Mouse (Mus musculus) regulatory T cell (primary cell): ENCODE measurements at regions not wholly inside any gene's neighbourhood (a gene's known extent, or its start where the extent isn't known, plus 50 kb on each side); places are given as distances from the start of the nearest gene placed in this dataset.

Experiments used
- in situ Hi-C: fragments of 300-600 bp; cut with MboI, MseI; formaldehyde crosslinking; loops from one replicate; pipeline ENCODE4 v1.15.1; 2025; ENCODE audit warnings: high pct_unique_total_duplicates

DNA sequence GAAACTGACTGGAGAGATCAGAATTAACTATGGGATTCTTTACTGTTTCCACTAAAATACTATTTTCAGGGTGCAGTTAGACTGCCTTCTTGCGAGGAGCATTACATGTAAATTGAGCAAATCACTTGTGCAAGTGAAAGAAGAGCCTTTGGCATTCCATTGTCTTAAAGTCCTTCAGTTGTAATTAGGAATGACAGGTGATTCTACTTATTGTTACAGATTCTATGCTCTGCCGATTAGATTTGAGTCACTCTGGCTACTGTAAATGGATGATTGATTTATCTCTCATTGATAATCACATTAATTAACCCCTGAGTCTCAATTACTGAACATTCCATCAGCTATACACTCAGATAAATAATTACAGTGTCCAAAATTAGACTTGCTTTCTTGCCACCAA, 2784.9 kb upstream of the Gm12353 start:
- in situ Hi-C loops, result no loop called here

DNA sequence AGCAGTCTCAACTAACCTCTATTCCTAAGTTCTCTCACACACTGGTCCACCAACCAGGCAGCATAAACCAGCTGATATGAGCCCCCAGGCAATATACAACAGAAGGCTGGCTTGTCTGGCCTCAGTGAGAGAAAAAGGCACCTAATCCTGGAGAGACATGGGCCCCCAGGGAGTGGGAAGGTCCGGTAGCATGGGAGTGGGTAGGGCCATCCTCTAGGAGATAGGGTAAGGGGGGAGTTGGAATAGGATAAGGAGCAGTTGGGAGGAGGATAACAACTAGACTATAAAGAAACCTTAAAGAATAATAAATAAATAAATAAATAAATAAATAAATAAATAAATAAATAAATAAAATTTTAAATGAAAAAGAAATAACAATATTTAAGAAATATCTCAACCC, 2773.7 kb upstream of the Gm12353 start:
- in situ Hi-C loops, result no loop called here

DNA sequence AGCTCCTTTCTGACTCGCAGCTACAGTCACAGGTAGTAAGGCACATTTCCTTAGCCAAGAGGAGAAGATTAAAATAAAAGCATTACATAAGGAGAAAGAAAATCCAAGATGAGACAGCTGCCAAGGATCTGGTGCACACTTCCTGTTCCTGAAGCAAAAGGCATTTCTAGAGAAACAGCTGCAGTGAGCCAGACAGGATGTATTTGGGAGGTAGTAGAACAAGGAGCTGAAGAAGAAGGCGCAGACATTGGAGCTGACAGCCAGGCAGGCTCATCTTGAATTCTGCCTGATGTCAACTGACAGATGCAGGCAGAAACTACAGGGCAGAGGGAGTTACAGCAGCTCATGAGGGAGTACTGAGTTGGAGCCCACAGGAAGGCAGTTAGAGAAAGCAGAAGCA, 2757.2 kb upstream of the Gm12353 start:
- in situ Hi-C loops, result loop anchor here (5.0 kb wide), 1 partner anchor 396 kb away; no protein-coding TSS in a partner anchor

DNA sequence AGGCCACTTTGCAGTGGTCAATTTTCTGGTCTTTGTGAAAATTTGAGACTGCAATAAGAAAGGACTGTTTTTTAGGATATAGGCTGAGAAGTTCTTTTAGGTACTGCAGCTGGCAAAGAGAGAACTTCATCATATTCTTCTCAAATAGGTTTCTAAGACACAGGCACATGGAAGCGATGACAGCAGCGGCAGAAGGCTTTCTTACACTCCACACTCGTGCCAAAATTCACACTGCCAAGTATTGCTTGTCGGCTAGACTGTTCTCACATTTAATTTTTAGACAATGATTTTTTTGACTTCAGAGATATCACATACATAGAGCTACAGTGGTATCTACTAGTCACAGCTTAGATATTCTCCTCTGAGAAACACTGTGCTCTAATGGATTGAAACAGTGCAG, 2752.6 kb upstream of the Gm12353 start:
- in situ Hi-C loops, result no loop called here
